In genomic region chr15:97020221-97020620, GRCm38 (mm10) we compare ENCODE assay signal across 13 mouse cellular contexts. TPM values are rescaled to one million over a fixed set of nuclear protein-coding genes. Genes with fewer than 3 reads are reported as not detected.
"Had no signal": no experiment of that assay in that cellular context is flagged by ENCODE, and none has a peak within 500 bp of the region (broad histone marks: within the 10 kb centered on the region; RNA-seq: fewer than 3 reads in every experiment).

No protein-coding gene starts in this region.

- H3K9ac ChIP-seq: hindbrain, embryonic 14.5 days; limb, embryonic 12.5 days; liver, embryonic 13.5 days; lung, embryonic 14.5 days; midbrain, embryonic 13.5 days; neural tube, embryonic 15.5 days had no signal

- H3K4me3 ChIP-seq: layer of hippocampus, adult 2 months; limb, embryonic 12.5 days; midbrain, embryonic 13.5 days; myocyte; neural tube, embryonic 15.5 days had no signal

- H3K27ac ChIP-seq: hindbrain, embryonic 14.5 days; intestine, embryonic 15.5 days; layer of hippocampus, adult 2 months; limb, embryonic 12.5 days; midbrain, embryonic 13.5 days; neural tube, embryonic 15.5 days; stomach, postnatal 0 days had no signal

- H3K9me3 ChIP-seq: intestine, embryonic 15.5 days; limb, embryonic 12.5 days; liver, embryonic 13.5 days; midbrain, embryonic 13.5 days; neural tube, embryonic 15.5 days had no signal

- H3K4me2 ChIP-seq: hindbrain, embryonic 14.5 days; limb, embryonic 12.5 days; midbrain, embryonic 13.5 days; neural tube, embryonic 15.5 days had no signal

- H3K4me1 ChIP-seq: intestine, embryonic 15.5 days; midbrain, embryonic 13.5 days; neural tube, embryonic 15.5 days had no signal

- DNase-seq: liver, embryonic 13.5 days; lung, embryonic 14.5 days; right cerebral cortex, adult 18-20 months; thymus, postnatal 4 days had no signal

- H3K27me3 ChIP-seq: intestine, embryonic 15.5 days; limb, embryonic 12.5 days; liver, embryonic 13.5 days; midbrain, embryonic 13.5 days; neural tube, embryonic 15.5 days had no signal

- ATAC-seq: intestine, embryonic 15.5 days; midbrain, embryonic 13.5 days had no signal

- H3K36me3 ChIP-seq: intestine, embryonic 15.5 days; liver, embryonic 13.5 days; midbrain, embryonic 13.5 days; neural tube, embryonic 15.5 days had no signal

RNA-seq across cellular contexts. Expression of gene Slc38a4, which starts 35.5 kb away (rescaled TPM):
- total RNA-seq: megakaryocyte-erythroid progenitor cell, adult 5-6 weeks had no signal
